Mouse (Mus musculus) midbrain, embryonic 11.5 days (tissue): Measurements from ENCODE around the gene Drc1. TPM values are rescaled to one million over a fixed set of nuclear protein-coding genes. Genes with fewer than 3 reads are reported as not detected.

ENCODE experiments used
- ATAC-seq: fragments of 200-750 bp; cut with Nextera tagmentation; 2 replicates; pipeline ENCODE4 v1.8.0; 2017; ENCODE audit warnings: moderate TSS enrichment, moderate library complexity; ENCODE audit not compliant: low FRiP score
- DNase-seq: peaks from one replicate; pipeline ENCODE4 v3.0.0; 2015; ENCODE audit warnings: low spot score; ENCODE audit errors: missing footprints
- H3K27ac ChIP-seq: fragments of 300-500 bp; sonication (generic); 2 replicates; pipeline ENCODE4 v1.5.1; 2014; ENCODE audit warnings: low read depth, low read length
- H3K27me3 ChIP-seq: fragments of 300-500 bp; sonication (generic); 2 replicates; pipeline ENCODE4 v1.6.1; 2014; ENCODE audit warnings: mild to moderate bottlenecking, low read length, moderate library complexity, mixed read lengths; ENCODE audit not compliant: control insufficient read depth, insufficient read depth
- H3K36me3 ChIP-seq: fragments of 300-500 bp; sonication (generic); 2 replicates; pipeline ENCODE4 v1.6.1; 2014; ENCODE audit warnings: mild to moderate bottlenecking, low read length, moderate library complexity, mixed read lengths; ENCODE audit not compliant: control insufficient read depth, insufficient read depth
- H3K4me1 ChIP-seq: fragments of 300-500 bp; sonication (generic); 2 replicates; pipeline ENCODE4 v1.6.1; 2014; ENCODE audit warnings: low read length; ENCODE audit not compliant: control insufficient read depth, insufficient read depth
- H3K4me2 ChIP-seq: fragments of 300-500 bp; sonication (generic); 2 replicates; pipeline ENCODE4 v1.6.1; 2014; ENCODE audit warnings: mild to moderate bottlenecking, moderate library complexity
- H3K4me3 ChIP-seq: fragments of 300-500 bp; sonication (generic); 2 replicates; pipeline ENCODE4 v1.5.1; 2014; ENCODE audit warnings: low read depth, low read length
- H3K9ac ChIP-seq: fragments of 300-500 bp; sonication (generic); 2 replicates; pipeline ENCODE4 v1.6.1; 2014; ENCODE audit warnings: low read length
- H3K9me3 ChIP-seq: fragments of 300-500 bp; sonication (generic); 2 replicates; pipeline ENCODE4 v1.6.1; 2016; ENCODE audit warnings: low read length; ENCODE audit not compliant: control insufficient read depth
- WGBS: fragments of 180-500 bp; shearing (Covaris S2); extraction: QIAGEN DNeasy Blood & Tissue Kit; methylation state at CpG from one replicate; pipeline ENCODE4 v1.1.7; 2014; 5-methylcytosine and 5-hydroxymethylcytosine counted together
- polyA plus RNA-seq: library from polyadenylated mRNA; unstranded; fragments of >200 nt; fragmentation: Nextera tagmentation; extraction: Ambion mirVana; gene quantifications from 2 replicates; pipeline ENCODE4 v1.2.1, GENCODE M21; 2014

The Drc1 gene
- polyA plus RNA-seq, 1 experiment from 2014 or later: 0.68 TPM

- Histone ChIP-seq H3K27me3 (no peaks in the 10 kb centered on the region), H3K9ac (no peak overlapping the region), H3K4me3 (no peak overlapping the region), H3K9me3 (no peaks in the 10 kb centered on the region), H3K4me1 (no peaks in the 10 kb centered on the region), H3K36me3 (no peaks in the 10 kb centered on the region), H3K4me2 (no peak overlapping the region), H3K27ac (no peak overlapping the region)
- DNase-seq (peak; percentile 69), ATAC-seq (no peak)
- 81% methylated on average over 6 of the region's 6 CpGs for WGBS
These were observed 106.5 kb downstream of the Drc1 start for GRCm38 (mm10) chr5:30387726-30388125.

- Histone ChIP-seq H3K4me3 (no peak overlapping the region), H3K36me3 (no peaks in the 10 kb centered on the region), H3K4me1 (no peaks in the 10 kb centered on the region), H3K9me3 (no peaks in the 10 kb centered on the region), H3K27me3 (no peaks in the 10 kb centered on the region), H3K27ac (no peak overlapping the region), H3K4me2 (no peak overlapping the region), H3K9ac (no peak overlapping the region)
- ATAC-seq: no peak
- no peak for DNase-seq
- 89% methylated on average over 5 of the region's 5 CpGs for WGBS
These were observed 108.6 kb downstream of the Drc1 start for GRCm38 (mm10) chr5:30389836-30390235.

GRCm38 (mm10) chr5:30391473-30391872 is 110.3 kb downstream of the Drc1 start:
- DNase-seq (peak; percentile 96), ATAC-seq (no peak)
- H3K27me3 ChIP-seq: no peaks in the 10 kb centered on the region
- 30% methylated on average over 7 of the region's 7 CpGs for WGBS
- no peaks in the 10 kb centered on the region for H3K36me3 ChIP-seq
- H3K9ac ChIP-seq: no peak overlapping the region
- no peaks in the 10 kb centered on the region for H3K9me3 ChIP-seq
- H3K4me3 ChIP-seq: no peak overlapping the region
- H3K4me2 ChIP-seq: no peak overlapping the region
- H3K4me1 ChIP-seq: no peaks in the 10 kb centered on the region
- no peak overlapping the region for H3K27ac ChIP-seq

GRCm38 (mm10) chr5:30400521-30400920 is 119.3 kb downstream of the Drc1 start:
- peaks cover 5% of the 10 kb centered on the region; the same call in 1 of the 2 replicates for H3K4me1 ChIP-seq
- H3K4me2 ChIP-seq: no peak overlapping the region
- H3K36me3 ChIP-seq: no peaks in the 10 kb centered on the region
- ATAC-seq: no peak
- H3K27me3 ChIP-seq: no peaks in the 10 kb centered on the region
- no peak overlapping the region for H3K4me3 ChIP-seq
- DNase-seq: no peak
- H3K27ac ChIP-seq: no peak overlapping the region
- no peaks in the 10 kb centered on the region for H3K9me3 ChIP-seq
- WGBS: 80% methylated on average over 5 of the region's 5 CpGs
- H3K9ac ChIP-seq: no peak overlapping the region

GRCm38 (mm10) chr5:30401165-30401564 is 120.0 kb downstream of the Drc1 start:
- Histone ChIP-seq H3K4me2 (no peak overlapping the region), H3K36me3 (no peaks in the 10 kb centered on the region), H3K4me1 (peaks cover 5% of the 10 kb centered on the region; the same call in 1 of the 2 replicates), H3K9me3 (no peaks in the 10 kb centered on the region), H3K27ac (no peak overlapping the region), H3K9ac (no peak overlapping the region), H3K27me3 (no peaks in the 10 kb centered on the region), H3K4me3 (no peak overlapping the region)
- no peak for DNase-seq
- no peak for ATAC-seq
- 19% methylated on average over 8 of the region's 8 CpGs for WGBS

GRCm38 (mm10) chr5:30406876-30407275 is 125.7 kb downstream of the Drc1 start:
- Histone ChIP-seq H3K27ac (no peak overlapping the region), H3K4me1 (peaks cover 9% of the 10 kb centered on the region), H3K27me3 (no peaks in the 10 kb centered on the region), H3K4me2 (peak overlapping the region; percentile 37; the same call in 1 of the 2 replicates), H3K9me3 (no peaks in the 10 kb centered on the region), H3K9ac (no peak overlapping the region), H3K4me3 (no peak overlapping the region), H3K36me3 (no peaks in the 10 kb centered on the region)
- ATAC-seq: 0 out of 2 replicates have a peak, but pooled peaks have one; percentile 46
- WGBS: 8% methylated on average over 9 of the region's 9 CpGs
- DNase-seq: peak; percentile 87

- Histone ChIP-seq H3K4me1 (peaks cover 8% of the 10 kb centered on the region), H3K4me2 (no peak overlapping the region), H3K27ac (no peak overlapping the region), H3K27me3 (no peaks in the 10 kb centered on the region), H3K9me3 (no peaks in the 10 kb centered on the region), H3K9ac (no peak overlapping the region), H3K4me3 (no peak overlapping the region), H3K36me3 (no peaks in the 10 kb centered on the region)
- ATAC-seq: peak; percentile 40; the same call in 1 of the 2 replicates
- WGBS: 78% methylated on average over 10 of the region's 10 CpGs
- no peak for DNase-seq
These were observed 130.3 kb downstream of the Drc1 start for GRCm38 (mm10) chr5:30411524-30411923.

- H3K27me3 ChIP-seq: no peaks in the 10 kb centered on the region
- ATAC-seq (no peak), DNase-seq (no peak)
- H3K9me3 ChIP-seq: no peaks in the 10 kb centered on the region
- no peaks in the 10 kb centered on the region for H3K36me3 ChIP-seq
- no peak overlapping the region for H3K4me2 ChIP-seq
- no peak overlapping the region for H3K4me3 ChIP-seq
- no peak overlapping the region for H3K27ac ChIP-seq
- H3K9ac ChIP-seq: no peak overlapping the region
- 82% methylated on average over 2 of the region's 2 CpGs for WGBS
- H3K4me1 ChIP-seq: no peaks in the 10 kb centered on the region
These were observed 134.2 kb downstream of the Drc1 start for GRCm38 (mm10) chr5:30415381-30415780.

GRCm38 (mm10) chr5:30415876-30416275 is 134.7 kb downstream of the Drc1 start:
- no peak overlapping the region for H3K27ac ChIP-seq
- no peak overlapping the region for H3K9ac ChIP-seq
- no peaks in the 10 kb centered on the region for H3K9me3 ChIP-seq

More at GRCm38 (mm10) chr5:30415876-30416275, 134.7 kb downstream of the Drc1 start:
- Histone ChIP-seq H3K27me3 (no peaks in the 10 kb centered on the region), H3K36me3 (no peaks in the 10 kb centered on the region), H3K4me3 (no peak overlapping the region), H3K4me1 (no peaks in the 10 kb centered on the region), H3K4me2 (no peak overlapping the region)
- no peak for ATAC-seq
- WGBS: 63% methylated on average over 4 of the region's 4 CpGs
- no peak for DNase-seq
